Mouse (Mus musculus) spleen, postnatal 36 days (tissue): ENCODE data around the gene Rpl21.
"Not testable (repeated sequence)": the region's sequence is repeated elsewhere in the genome, so short reads cannot be mapped to it uniquely, and the experiment has no call there.

Experiments used
- DNase-seq, 2 experiments: peaks; one replicate each; pipeline ENCODE4 v3.0.0; 2022; ENCODE audit warnings: low spot score in 2 of 2, mixed read lengths in 1 of 2

Rpl21 gene

DNA sequence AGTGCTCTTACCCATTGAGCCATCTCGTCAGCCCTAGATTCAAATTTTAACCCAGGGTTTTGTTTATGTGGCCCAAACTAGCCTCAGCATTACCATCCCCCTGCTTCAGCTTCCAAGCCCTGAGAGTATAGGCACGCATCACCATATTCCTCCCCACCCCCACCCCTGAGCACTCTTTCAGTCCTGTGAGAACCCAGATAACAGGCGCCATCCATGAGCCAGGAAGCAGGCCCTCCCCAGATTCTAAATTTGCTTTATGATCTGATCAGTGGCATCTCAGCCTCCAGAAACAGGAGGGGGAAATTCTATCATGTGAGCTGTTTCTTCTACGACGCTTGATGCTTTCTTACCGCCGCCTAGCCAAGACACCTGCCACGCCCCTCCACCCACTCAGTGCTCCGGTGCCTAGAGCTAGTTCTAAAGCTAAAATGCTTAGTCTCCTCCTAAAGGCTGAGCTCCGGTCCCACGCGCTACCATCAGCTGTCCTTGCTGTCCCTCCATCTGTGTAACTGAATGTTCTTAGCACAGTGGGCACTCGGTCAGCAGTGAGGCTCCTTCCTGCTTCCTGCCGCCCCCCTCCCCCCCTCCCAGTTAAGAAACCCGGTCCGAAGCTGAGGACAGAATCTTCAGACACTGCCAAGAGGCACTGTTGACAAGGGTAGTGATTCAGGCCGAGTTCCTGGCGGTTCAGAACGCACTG lies 34.7 kb downstream of the Rpl21 start:
- DNase-seq, result peak; percentile 49 to 58

GRCm38 (mm10) chr5:146867946-146868314 lies 35.2 kb downstream of the Rpl21 start:
- DNase-seq, result no peak

DNA sequence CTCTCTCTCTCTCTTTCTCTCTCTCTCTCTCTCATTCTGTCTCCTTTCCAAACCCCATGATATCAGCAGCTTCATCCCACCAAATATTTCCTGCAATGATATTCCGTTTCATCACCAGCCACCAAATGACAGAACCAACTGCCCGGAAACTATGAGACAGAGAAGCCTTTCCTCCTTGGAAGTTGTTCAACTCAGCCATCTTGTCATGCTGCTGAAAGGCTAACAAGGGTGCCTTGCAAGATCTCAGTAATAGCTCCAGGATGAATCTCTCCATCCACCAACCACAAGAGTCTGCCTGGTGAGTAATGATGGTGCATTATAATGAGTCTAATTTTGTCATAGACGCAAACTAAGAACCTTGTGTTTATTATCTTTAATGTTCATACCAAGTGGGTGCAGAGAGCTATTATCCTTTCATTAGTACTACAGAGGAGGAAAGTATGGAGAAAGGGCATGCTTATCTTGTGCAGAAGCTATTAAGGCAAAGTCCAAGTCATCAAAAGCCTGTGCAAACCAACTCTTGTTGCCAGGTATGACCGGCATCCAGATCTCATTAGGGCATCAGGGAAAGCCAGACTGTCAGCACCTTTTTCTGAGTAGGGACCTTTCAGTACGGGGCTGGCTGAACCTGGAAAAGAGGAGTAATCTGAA lies 40.4 kb downstream of the Rpl21 start:
- no peak for DNase-seq

GRCm38 (mm10) chr5:146876024-146876423 lies 43.3 kb downstream of the Rpl21 start:
- no peak for DNase-seq

GRCm38 (mm10) chr5:146877882-146878281 lies 45.2 kb downstream of the Rpl21 start:
- not testable (repeated sequence) for DNase-seq

DNA sequence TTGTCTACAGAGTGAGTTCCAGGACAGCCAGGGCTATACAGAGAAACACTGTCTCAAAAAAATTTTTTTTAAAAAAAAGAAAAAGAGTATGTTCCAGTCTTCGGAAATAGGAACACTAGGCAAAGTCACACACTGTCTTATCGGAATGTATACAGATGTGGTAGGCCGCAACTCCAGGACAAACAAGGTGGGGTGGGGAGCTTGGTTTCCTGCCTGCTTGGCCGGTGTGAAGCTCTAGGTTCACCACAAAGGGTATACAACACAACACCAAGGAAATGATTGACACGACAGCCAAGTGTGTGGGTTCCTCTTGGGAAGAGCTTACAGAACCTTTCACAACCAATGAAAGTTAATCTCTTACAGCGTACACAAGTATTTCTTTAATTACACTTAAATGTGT lies 49.6 kb downstream of the Rpl21 start:
- no peak for DNase-seq

DNA sequence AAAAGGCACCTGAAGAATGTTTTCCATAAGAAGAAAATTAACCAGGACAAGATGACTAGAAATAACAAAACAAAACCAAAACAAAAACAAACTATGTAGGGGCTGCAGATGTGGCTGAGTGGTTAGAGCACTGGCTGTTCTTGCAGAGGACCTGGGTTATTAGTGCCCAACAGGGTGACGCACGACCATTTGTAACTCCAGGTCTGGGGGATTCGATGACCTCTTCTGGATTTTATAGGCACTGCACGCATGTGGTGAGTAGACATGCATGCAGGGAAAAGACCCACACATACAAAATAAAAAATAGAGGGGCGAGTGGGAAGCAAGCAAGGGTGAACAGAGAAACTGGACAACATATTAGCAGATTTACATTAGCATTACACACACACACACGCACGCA lies 50.4 kb downstream of the Rpl21 start:
- DNase-seq, result no peak

GRCm38 (mm10) chr5:146883486-146884272 lies 51.0 kb downstream of the Rpl21 start:
- DNase-seq, result no peak
